Mouse (Mus musculus) cerebellum, adult (tissue): ENCODE measurements around the gene Olfr944.

Source experiments
- ATAC-seq: cut with Nextera tagmentation; 2 replicates; pipeline ENCODE4 v1.9.2; 2017; ENCODE audit warnings: mild to moderate bottlenecking, moderate library complexity, mixed read lengths; ENCODE audit not compliant: insufficient number of reproducible peaks, low FRiP score, low TSS enrichment

The Olfr944 gene

GRCm38 (mm10) chr9:39201620-39202019 lies at the start of gene Olfr944:
Gene Olfr944 (plus strand): TSS chr9:39201920.
- ATAC-seq: no peak

DNA sequence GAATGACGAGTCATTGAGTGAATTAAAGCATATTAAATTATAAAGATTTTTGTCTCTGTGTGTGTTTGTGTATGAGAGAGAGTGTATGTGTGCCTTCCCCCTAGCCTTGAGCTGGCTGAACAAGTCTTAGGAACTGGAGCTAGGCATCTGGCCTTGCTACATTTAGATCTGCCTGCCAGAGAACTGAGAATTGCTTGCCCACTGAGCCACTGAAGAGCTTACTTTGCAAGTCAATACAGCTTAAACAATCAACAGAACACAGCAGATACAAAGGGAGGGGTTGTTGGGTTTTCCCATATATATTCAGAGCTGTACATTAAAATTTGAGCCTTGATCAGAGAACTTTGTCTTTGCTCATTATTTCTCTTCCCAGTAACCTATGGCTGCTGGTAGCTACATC lies 49.3 kb upstream of the Olfr944 start:
- ATAC-seq: no peak

- no peak for ATAC-seq
These were observed 35.7 kb upstream of the Olfr944 start, which contains the start of gene Olfr943 for GRCm38 (mm10) chr9:39166004-39166403. Gene Olfr943 (plus strand): TSS chr9:39166304.

- ATAC-seq: no peak
These were observed 48.2 kb downstream of the Olfr944 start, which contains the start of gene Olfr1537 for GRCm38 (mm10) chr9:39249894-39250293. Gene Olfr1537 (minus strand): TSS chr9:39249994.
